In genomic region chr10:81317273-81317672, GRCm38 (mm10) we compare ENCODE assay signal across 8 mouse cellular contexts. TPM values are rescaled to one million over a fixed set of nuclear protein-coding genes. Genes with fewer than 3 reads are reported as not detected.
DNase-seq lines count a peak whose midpoint lies in the region; ATAC-seq and TF ChIP-seq lines count a peak whose summit lies in the region.

No protein-coding gene starts in this region.

- no peak for ATAC-seq in midbrain, embryonic 14.5 days (ENCODE audit: low FRiP score, low TSS enrichment)
- ATAC-seq in liver, embryonic 13.5 days (ENCODE audit: low read depth) = no peak
- no peak for ATAC-seq in frontal cortex, adult (ENCODE audit: low TSS enrichment)

- DNase-seq in midbrain, embryonic 10.5 days (ENCODE audit: low spot score) = peak; percentile 46
- no peak for DNase-seq in midbrain, embryonic 14.5 days
- DNase-seq in brain, embryonic 14.5 days (ENCODE audit: low read depth) = peak; percentile 35
- peak; percentile 39 for DNase-seq in induced T-regulatory cell, adult 2 months (ENCODE audit: low read depth)
- DNase-seq in liver, embryonic 13.5 days = peak; percentile 60
- DNase-seq in retina, embryonic 14.5 days (ENCODE audit: low spot score) = peak; percentile 58
- no peak for DNase-seq in left cerebral cortex, postnatal 4 days

- H3K9ac ChIP-seq in midbrain, embryonic 14.5 days (replicated peaks; ENCODE audit: low read length) = no peak overlapping the region
- peak overlapping the region; percentile 59 for H3K9ac ChIP-seq in liver, embryonic 13.5 days

- peaks cover 52% of the 10 kb centered on the region for H3K4me1 ChIP-seq in midbrain, embryonic 10.5 days
- peaks cover 15% of the 10 kb centered on the region for H3K4me1 ChIP-seq in midbrain, embryonic 14.5 days (ENCODE audit: control insufficient read depth, insufficient read depth, low read length)
- H3K4me1 ChIP-seq in liver, embryonic 13.5 days (replicated peaks) = peaks cover 56% of the 10 kb centered on the region

- H3K36me3 ChIP-seq in midbrain, embryonic 10.5 days = peaks cover 68% of the 10 kb centered on the region
- H3K36me3 ChIP-seq in midbrain, embryonic 14.5 days (ENCODE audit: control insufficient read depth, insufficient read depth, low read length) = peaks cover 62% of the 10 kb centered on the region
- H3K36me3 ChIP-seq in liver, embryonic 13.5 days = peaks cover 59% of the 10 kb centered on the region

- intact Hi-C loops in left cerebral cortex, postnatal 4 days (cut with DNase I) = no loop called here

- TF ChIP-seq CTCF in brain, embryonic 14.5 days (IDR thresholded peaks at IDR 0.05; ENCODE audit: borderline replicate concordance, extremely low read depth, insufficient read depth, insufficient read length) = no peak

- peak overlapping the region; percentile 39 for H3K4me3 ChIP-seq in midbrain, embryonic 10.5 days
- no peak overlapping the region for H3K4me3 ChIP-seq in midbrain, embryonic 14.5 days (replicated peaks; ENCODE audit: low read depth, low read length)
- peak overlapping the region; percentile 38 for H3K4me3 ChIP-seq in liver, embryonic 13.5 days (replicated peaks)

- 6% methylated on average over 20 of the region's 20 CpGs for WGBS in midbrain, embryonic 10.5 days
- 13% methylated on average over 19 of the region's 20 CpGs for WGBS in midbrain, embryonic 14.5 days
- 14% methylated on average over 20 of the region's 20 CpGs for WGBS in liver, embryonic 13.5 days (ENCODE audit: insufficient replicate concordance)

- no peak for TF ChIP-seq POLR2A in brain, embryonic 14.5 days (IDR thresholded peaks at IDR 0.05; ENCODE audit: borderline replicate concordance, extremely low read depth, insufficient read depth, insufficient read length, poor library complexity, severe bottlenecking)

- peak overlapping the region; percentile 74 for H3K27ac ChIP-seq in midbrain, embryonic 10.5 days (replicated peaks)
- H3K27ac ChIP-seq in midbrain, embryonic 14.5 days (replicated peaks; ENCODE audit: low read depth, low read length) = no peak overlapping the region
- H3K27ac ChIP-seq in liver, embryonic 13.5 days = peak overlapping the region; percentile 53

- H3K9me3 ChIP-seq in midbrain, embryonic 10.5 days (replicated peaks) = no peaks in the 10 kb centered on the region
- no peaks in the 10 kb centered on the region for H3K9me3 ChIP-seq in midbrain, embryonic 14.5 days (ENCODE audit: control insufficient read depth, low read length)
- H3K9me3 ChIP-seq in liver, embryonic 13.5 days (replicated peaks) = no peaks in the 10 kb centered on the region

- no peak overlapping the region for H3K4me2 ChIP-seq in midbrain, embryonic 14.5 days (ENCODE audit: low read length)
- peak overlapping the region; percentile 67 for H3K4me2 ChIP-seq in liver, embryonic 13.5 days

- 0 out of 2 replicates have a peak, but pooled peaks cover 11% of the 10 kb centered on the region for H3K27me3 ChIP-seq in midbrain, embryonic 10.5 days (ENCODE audit: low read depth, poor library complexity, severe bottlenecking)
- H3K27me3 ChIP-seq in midbrain, embryonic 14.5 days (ENCODE audit: control insufficient read depth, insufficient read depth, low read length) = no peaks in the 10 kb centered on the region
- no peaks in the 10 kb centered on the region for H3K27me3 ChIP-seq in liver, embryonic 13.5 days

RNA-seq across cellular contexts. Expression of gene Cactin, which starts 3.6 kb away (rescaled TPM):
- 53.5 and 53.6 TPM in 2 replicates for polyA plus RNA-seq in midbrain, embryonic 10.5 days (2016; fragmentation: Nextera tagmentation; extraction: Ambion mirVana)
- 22.6 and 22.8 TPM in 2 replicates for polyA plus RNA-seq in midbrain, embryonic 14.5 days (2014; fragmentation: Nextera tagmentation; extraction: Ambion mirVana)
- 41.4 and 44.3 TPM in 2 replicates for polyA plus RNA-seq in brain, embryonic 14.5 days (2012; rRNA removed)
- 29.5 and 33.0 TPM in 2 replicates for polyA plus RNA-seq in liver, embryonic 13.5 days (2015; fragmentation: Nextera tagmentation; extraction: Ambion mirVana)
- total RNA-seq in left cerebral cortex, postnatal 4 days (2021) = 10 to 100 TPM; 26.5 to 26.9 TPM

RNA-seq across cellular contexts. Expression of gene Tbxa2r, which starts 11.3 kb away (rescaled TPM):
- polyA plus RNA-seq in midbrain, embryonic 10.5 days (2016; fragmentation: Nextera tagmentation; extraction: Ambion mirVana) = 2.9 and 3.3 TPM in 2 replicates
- 2.9 and 3.7 TPM in 2 replicates for polyA plus RNA-seq in midbrain, embryonic 14.5 days (2014; fragmentation: Nextera tagmentation; extraction: Ambion mirVana)
- 5.0 and 5.3 TPM in 2 replicates for polyA plus RNA-seq in brain, embryonic 14.5 days (2012; rRNA removed)
- 5.2 and 5.3 TPM in 2 replicates for polyA plus RNA-seq in liver, embryonic 13.5 days (2015; fragmentation: Nextera tagmentation; extraction: Ambion mirVana)
- 1 to 10 TPM; 1.6 to 2.0 TPM for total RNA-seq in left cerebral cortex, postnatal 4 days (2021)

RNA-seq across cellular contexts. Expression of gene Pip5k1c, which starts 24.5 kb away (rescaled TPM):
- 55.0 and 60.8 TPM in 2 replicates for polyA plus RNA-seq in midbrain, embryonic 10.5 days (2016; fragmentation: Nextera tagmentation; extraction: Ambion mirVana)
- 102 and 132 TPM in 2 replicates for polyA plus RNA-seq in midbrain, embryonic 14.5 days (2014; fragmentation: Nextera tagmentation; extraction: Ambion mirVana)
- polyA plus RNA-seq in brain, embryonic 14.5 days (2012; rRNA removed) = 267 and 268 TPM in 2 replicates
- 13.2 and 16.7 TPM in 2 replicates for polyA plus RNA-seq in liver, embryonic 13.5 days (2015; fragmentation: Nextera tagmentation; extraction: Ambion mirVana)
- 100 to 1,000 TPM; 295 to 304 TPM for total RNA-seq in left cerebral cortex, postnatal 4 days (2021)

RNA-seq across cellular contexts. Expression of gene Gipc3, which starts 25.8 kb away (rescaled TPM):
- polyA plus RNA-seq in midbrain, embryonic 10.5 days (2016; fragmentation: Nextera tagmentation; extraction: Ambion mirVana) = not detected in 2 replicates
- not detected in 2 replicates for polyA plus RNA-seq in midbrain, embryonic 14.5 days (2014; fragmentation: Nextera tagmentation; extraction: Ambion mirVana)
- 0.05 and 0.16 TPM in 2 replicates for polyA plus RNA-seq in brain, embryonic 14.5 days (2012; rRNA removed)
- not detected in 2 replicates for polyA plus RNA-seq in liver, embryonic 13.5 days (2015; fragmentation: Nextera tagmentation; extraction: Ambion mirVana)
- total RNA-seq in left cerebral cortex, postnatal 4 days (2021) = under 1 TPM; 0.12 to 0.28 TPM

RNA-seq across cellular contexts. Expression of gene Tjp3, which starts 25.9 kb away (rescaled TPM):
- 6.5 and 6.9 TPM in 2 replicates for polyA plus RNA-seq in midbrain, embryonic 10.5 days (2016; fragmentation: Nextera tagmentation; extraction: Ambion mirVana)
- 4.4 and 5.7 TPM in 2 replicates for polyA plus RNA-seq in midbrain, embryonic 14.5 days (2014; fragmentation: Nextera tagmentation; extraction: Ambion mirVana)
- polyA plus RNA-seq in brain, embryonic 14.5 days (2012; rRNA removed) = 4.6 and 4.9 TPM in 2 replicates
- polyA plus RNA-seq in liver, embryonic 13.5 days (2015; fragmentation: Nextera tagmentation; extraction: Ambion mirVana) = 0.35 and 0.43 TPM in 2 replicates
- total RNA-seq in left cerebral cortex, postnatal 4 days (2021) = 1 to 10 TPM; 5.4 to 6.1 TPM

Comparison
In these comparisons a context has a peak if more than half of its experiments do, and no peak if none do; other contexts are left out.
1. DNase-seq: peak in midbrain, embryonic 10.5 days (single experiment), brain, embryonic 14.5 days (single experiment), induced T-regulatory cell, adult 2 months (single experiment), liver, embryonic 13.5 days (single experiment) and retina, embryonic 14.5 days (single experiment); none in midbrain, embryonic 14.5 days (single experiment) and left cerebral cortex, postnatal 4 days (single experiment).